Mouse (Mus musculus): ENCODE results near the gene Pmvk. TPM values are rescaled to one million over a fixed set of nuclear protein-coding genes. Genes with fewer than 3 reads are reported as not detected.

Pmvk gene
- polyA plus RNA-seq, 1 experiment from 2014 or later = 53.8 TPM

GRCm38 (mm10) chr3:89482249-89482648, 27.9 kb downstream of the Pmvk start:
- 79% methylated on average over 5 of the region's 5 CpGs for WGBS
- Histone ChIP-seq H3K9me3 (ENCODE audit: control insufficient read depth, low read length) (no peaks in the 10 kb centered on the region), H3K27ac (ENCODE audit: low read depth, low read length) (no peak overlapping the region), H3K4me3 (ENCODE audit: low read length) (no peak overlapping the region), H3K36me3 (ENCODE audit: control insufficient read depth, insufficient read depth, low read length) (no peaks in the 10 kb centered on the region), H3K27me3 (ENCODE audit: control insufficient read depth, insufficient read depth, low read length) (no peaks in the 10 kb centered on the region), H3K9ac (ENCODE audit: low read depth, low read length) (no peak overlapping the region), H3K4me1 (ENCODE audit: control insufficient read depth, insufficient read depth, low read length) (no peaks in the 10 kb centered on the region), H3K4me2 (replicated peaks; ENCODE audit: low read depth, low read length) (no peak overlapping the region)
- ATAC-seq (ENCODE audit: low FRiP score, low TSS enrichment) = no peak

- H3K9ac ChIP-seq (ENCODE audit: low read depth, low read length) = no peak overlapping the region
- H3K27ac ChIP-seq (ENCODE audit: low read depth, low read length) = no peak overlapping the region
- H3K36me3 ChIP-seq (ENCODE audit: control insufficient read depth, insufficient read depth, low read length) = no peaks in the 10 kb centered on the region
- no peaks in the 10 kb centered on the region for H3K9me3 ChIP-seq (ENCODE audit: control insufficient read depth, low read length)
- WGBS = 20% methylated on average over 24 of the region's 24 CpGs
- H3K4me2 ChIP-seq (replicated peaks; ENCODE audit: low read depth, low read length) = 0 out of 2 replicates have a peak overlapping the region, but pooled peaks have one; percentile 26
- peak; percentile 88 for ATAC-seq (ENCODE audit: low FRiP score, low TSS enrichment)
- no peak overlapping the region; the same call in 1 of the 2 replicates for H3K4me3 ChIP-seq (ENCODE audit: low read length)
- no peaks in the 10 kb centered on the region for H3K4me1 ChIP-seq (ENCODE audit: control insufficient read depth, insufficient read depth, low read length)
- H3K27me3 ChIP-seq (ENCODE audit: control insufficient read depth, insufficient read depth, low read length) = no peaks in the 10 kb centered on the region
These were observed 30.6 kb downstream of the Pmvk start for GRCm38 (mm10) chr3:89484766-89485524.

GRCm38 (mm10) chr3:89486111-89486510, 31.8 kb downstream of the Pmvk start:
- 86% methylated on average over 8 of the region's 8 CpGs for WGBS

GRCm38 (mm10) chr3:89486916-89487702, 32.8 kb downstream of the Pmvk start:
- H3K27me3 ChIP-seq (ENCODE audit: control insufficient read depth, insufficient read depth, low read length) = no peaks in the 10 kb centered on the region
- no peaks in the 10 kb centered on the region for H3K4me1 ChIP-seq (ENCODE audit: control insufficient read depth, insufficient read depth, low read length)
- H3K4me2 ChIP-seq (replicated peaks; ENCODE audit: low read depth, low read length) = no peak overlapping the region
- H3K4me3 ChIP-seq (ENCODE audit: low read length) = no peak overlapping the region
- no peak overlapping the region for H3K27ac ChIP-seq (ENCODE audit: low read depth, low read length)
- ATAC-seq (ENCODE audit: low FRiP score, low TSS enrichment) = no peak
- no peaks in the 10 kb centered on the region for H3K9me3 ChIP-seq (ENCODE audit: control insufficient read depth, low read length)
- no peaks in the 10 kb centered on the region for H3K36me3 ChIP-seq (ENCODE audit: control insufficient read depth, insufficient read depth, low read length)
- WGBS = 63% methylated on average over 20 of the region's 20 CpGs
- no peak overlapping the region for H3K9ac ChIP-seq (ENCODE audit: low read depth, low read length)

More at GRCm38 (mm10) chr3:89486111-89486510, 31.8 kb downstream of the Pmvk start:
- no peaks in the 10 kb centered on the region for H3K36me3 ChIP-seq (ENCODE audit: control insufficient read depth, insufficient read depth, low read length)
- H3K27me3 ChIP-seq (ENCODE audit: control insufficient read depth, insufficient read depth, low read length) = no peaks in the 10 kb centered on the region
- no peak overlapping the region for H3K4me3 ChIP-seq (ENCODE audit: low read length)
- no peak for ATAC-seq (ENCODE audit: low FRiP score, low TSS enrichment)
- no peak overlapping the region for H3K27ac ChIP-seq (ENCODE audit: low read depth, low read length)
- H3K4me1 ChIP-seq (ENCODE audit: control insufficient read depth, insufficient read depth, low read length) = no peaks in the 10 kb centered on the region
- no peak overlapping the region for H3K4me2 ChIP-seq (replicated peaks; ENCODE audit: low read depth, low read length)
- no peak overlapping the region for H3K9ac ChIP-seq (ENCODE audit: low read depth, low read length)
- H3K9me3 ChIP-seq (ENCODE audit: control insufficient read depth, low read length) = no peaks in the 10 kb centered on the region

- Histone ChIP-seq H3K4me3 (ENCODE audit: low read length) (no peak overlapping the region), H3K4me1 (ENCODE audit: control insufficient read depth, insufficient read depth, low read length) (no peaks in the 10 kb centered on the region), H3K9me3 (ENCODE audit: control insufficient read depth, low read length) (no peaks in the 10 kb centered on the region; the same call in 1 of the 2 replicates), H3K27ac (ENCODE audit: low read depth, low read length) (no peak overlapping the region), H3K4me2 (replicated peaks; ENCODE audit: low read depth, low read length) (no peak overlapping the region), H3K9ac (ENCODE audit: low read depth, low read length) (no peak overlapping the region), H3K36me3 (ENCODE audit: control insufficient read depth, insufficient read depth, low read length) (no peaks in the 10 kb centered on the region), H3K27me3 (ENCODE audit: control insufficient read depth, insufficient read depth, low read length) (no peaks in the 10 kb centered on the region)
- no peak for ATAC-seq (ENCODE audit: low FRiP score, low TSS enrichment)
- WGBS = 91% methylated on average over 3 of the region's 3 CpGs
These were observed 36.4 kb downstream of the Pmvk start for GRCm38 (mm10) chr3:89490790-89491189.

GRCm38 (mm10) chr3:89491559-89491958, 37.2 kb downstream of the Pmvk start:
- WGBS = 75% methylated on average over 5 of the region's 5 CpGs
- no peaks in the 10 kb centered on the region for H3K36me3 ChIP-seq (ENCODE audit: control insufficient read depth, insufficient read depth, low read length)

GRCm38 (mm10) chr3:89492701-89493151, 38.4 kb downstream of the Pmvk start:
- ATAC-seq (ENCODE audit: low FRiP score, low TSS enrichment) = peak; percentile 71
- no peak overlapping the region for H3K9ac ChIP-seq (ENCODE audit: low read depth, low read length)
- 23% methylated on average over 8 of the region's 8 CpGs for WGBS
- no peak overlapping the region for H3K4me2 ChIP-seq (replicated peaks; ENCODE audit: low read depth, low read length)
- peak overlapping the region; percentile 44 for H3K27ac ChIP-seq (ENCODE audit: low read depth, low read length)
- H3K4me1 ChIP-seq (ENCODE audit: control insufficient read depth, insufficient read depth, low read length) = no peaks in the 10 kb centered on the region
- H3K4me3 ChIP-seq (ENCODE audit: low read length) = no peak overlapping the region
- H3K27me3 ChIP-seq (ENCODE audit: control insufficient read depth, insufficient read depth, low read length) = no peaks in the 10 kb centered on the region
- H3K9me3 ChIP-seq (ENCODE audit: control insufficient read depth, low read length) = no peaks in the 10 kb centered on the region; the same call in 1 of the 2 replicates
- H3K36me3 ChIP-seq (ENCODE audit: control insufficient read depth, insufficient read depth, low read length) = no peaks in the 10 kb centered on the region

More at GRCm38 (mm10) chr3:89491559-89491958, 37.2 kb downstream of the Pmvk start:
- Histone ChIP-seq H3K27me3 (ENCODE audit: control insufficient read depth, insufficient read depth, low read length) (no peaks in the 10 kb centered on the region), H3K4me1 (ENCODE audit: control insufficient read depth, insufficient read depth, low read length) (no peaks in the 10 kb centered on the region), H3K27ac (ENCODE audit: low read depth, low read length) (no peak overlapping the region), H3K4me3 (ENCODE audit: low read length) (no peak overlapping the region), H3K9me3 (ENCODE audit: control insufficient read depth, low read length) (no peaks in the 10 kb centered on the region; the same call in 1 of the 2 replicates), H3K9ac (ENCODE audit: low read depth, low read length) (no peak overlapping the region), H3K4me2 (replicated peaks; ENCODE audit: low read depth, low read length) (no peak overlapping the region)
- no peak for ATAC-seq (ENCODE audit: low FRiP score, low TSS enrichment)

- Histone ChIP-seq H3K4me3 (ENCODE audit: low read length) (no peak overlapping the region), H3K4me1 (ENCODE audit: control insufficient read depth, insufficient read depth, low read length) (no peaks in the 10 kb centered on the region), H3K9ac (ENCODE audit: low read depth, low read length) (no peak overlapping the region), H3K27me3 (ENCODE audit: control insufficient read depth, insufficient read depth, low read length) (no peaks in the 10 kb centered on the region), H3K36me3 (ENCODE audit: control insufficient read depth, insufficient read depth, low read length) (no peaks in the 10 kb centered on the region), H3K27ac (ENCODE audit: low read depth, low read length) (no peak overlapping the region), H3K9me3 (ENCODE audit: control insufficient read depth, low read length) (no peaks in the 10 kb centered on the region; the same call in 1 of the 2 replicates), H3K4me2 (replicated peaks; ENCODE audit: low read depth, low read length) (no peak overlapping the region)
- 89% methylated on average over 5 of the region's 5 CpGs for WGBS
- ATAC-seq (ENCODE audit: low FRiP score, low TSS enrichment) = no peak
These were observed 40.3 kb downstream of the Pmvk start for GRCm38 (mm10) chr3:89494630-89495029.

GRCm38 (mm10) chr3:89496366-89496765, 42.0 kb downstream of the Pmvk start:
- no peak for ATAC-seq (ENCODE audit: low FRiP score, low TSS enrichment)
- Histone ChIP-seq H3K4me2 (replicated peaks; ENCODE audit: low read depth, low read length) (no peak overlapping the region), H3K27ac (ENCODE audit: low read depth, low read length) (no peak overlapping the region), H3K4me1 (ENCODE audit: control insufficient read depth, insufficient read depth, low read length) (no peaks in the 10 kb centered on the region), H3K9ac (ENCODE audit: low read depth, low read length) (no peak overlapping the region), H3K4me3 (ENCODE audit: low read length) (no peak overlapping the region), H3K9me3 (ENCODE audit: control insufficient read depth, low read length) (no peaks in the 10 kb centered on the region; the same call in 1 of the 2 replicates), H3K36me3 (ENCODE audit: control insufficient read depth, insufficient read depth, low read length) (no peaks in the 10 kb centered on the region), H3K27me3 (ENCODE audit: control insufficient read depth, insufficient read depth, low read length) (no peaks in the 10 kb centered on the region)
- 75% methylated on average over 3 of the region's 3 CpGs for WGBS

Data from kidney, embryonic 14.5 days (tissue).